Mouse (Mus musculus): Measurements from ENCODE around the gene Pnliprp1.

Pnliprp1 gene

GRCm38 (mm10) chr19:58728445-58729031, at the start of gene Pnliprp1:
TSS of gene Pnliprp1 (plus strand) at chr19:58728887.
- no peak for DNase-seq (ENCODE audit: low spot score)

- DNase-seq (ENCODE audit: low spot score): no peak
Measured at GRCm38 (mm10) chr19:58688933-58689332, 39.8 kb upstream of the Pnliprp1 start.

- no peak for DNase-seq (ENCODE audit: low spot score)
Measured at GRCm38 (mm10) chr19:58695314-58695713, 33.4 kb upstream of the Pnliprp1 start.

GRCm38 (mm10) chr19:58696235-58696634, 32.5 kb upstream of the Pnliprp1 start:
- no peak for DNase-seq (ENCODE audit: low spot score)

- DNase-seq (ENCODE audit: low spot score): no peak
Measured at GRCm38 (mm10) chr19:58704556-58704955, 24.1 kb upstream of the Pnliprp1 start.

GRCm38 (mm10) chr19:58708611-58709010, 20.1 kb upstream of the Pnliprp1 start:
- no peak for DNase-seq (ENCODE audit: low spot score)

GRCm38 (mm10) chr19:58717925-58718324, 10.8 kb upstream of the Pnliprp1 start:
- no peak for DNase-seq (ENCODE audit: low spot score)

- no peak for DNase-seq (ENCODE audit: low spot score)
Measured at GRCm38 (mm10) chr19:58720439-58720838, 8.2 kb upstream of the Pnliprp1 start.

GRCm38 (mm10) chr19:58726551-58726950, 2.1 kb upstream of the Pnliprp1 start:
- DNase-seq (ENCODE audit: low spot score): no peak

GRCm38 (mm10) chr19:58727756-58728155, 931 bp upstream of the Pnliprp1 start:
- DNase-seq (ENCODE audit: low spot score): no peak

GRCm38 (mm10) chr19:58733216-58733615, 4.5 kb downstream of the Pnliprp1 start:
- no peak for DNase-seq (ENCODE audit: low spot score)

GRCm38 (mm10) chr19:58738111-58738510, 9.4 kb downstream of the Pnliprp1 start:
- DNase-seq (ENCODE audit: low spot score): no peak

- DNase-seq (ENCODE audit: low spot score): no peak
Measured at GRCm38 (mm10) chr19:58741036-58741435, 12.3 kb downstream of the Pnliprp1 start.

- no peak for DNase-seq (ENCODE audit: low spot score)
Measured at GRCm38 (mm10) chr19:58742711-58743110, 14.0 kb downstream of the Pnliprp1 start.

GRCm38 (mm10) chr19:58743736-58744135, 15.0 kb downstream of the Pnliprp1 start:
- no peak for DNase-seq (ENCODE audit: low spot score)

GRCm38 (mm10) chr19:58747498-58748000, 18.9 kb downstream of the Pnliprp1 start:
- DNase-seq (ENCODE audit: low spot score): no peak

GRCm38 (mm10) chr19:58750822-58751221, 22.1 kb downstream of the Pnliprp1 start:
- no peak for DNase-seq (ENCODE audit: low spot score)

- DNase-seq (ENCODE audit: low spot score): no peak
Measured at GRCm38 (mm10) chr19:58751504-58751903, 22.8 kb downstream of the Pnliprp1 start.

GRCm38 (mm10) chr19:58758871-58759270, 30.2 kb downstream of the Pnliprp1 start:
- DNase-seq (ENCODE audit: low spot score): no peak

- DNase-seq (ENCODE audit: low spot score): peak; percentile 38
Measured at GRCm38 (mm10) chr19:58759423-58759822, 30.7 kb downstream of the Pnliprp1 start, which contains the start of gene Pnliprp2. TSS of gene Pnliprp2 (plus strand) at chr19:58759719.

GRCm38 (mm10) chr19:58762316-58762715, 33.6 kb downstream of the Pnliprp1 start:
- no peak for DNase-seq (ENCODE audit: low spot score)

GRCm38 (mm10) chr19:58762848-58763541, 34.3 kb downstream of the Pnliprp1 start:
- peak; percentile 71 for DNase-seq (ENCODE audit: low spot score)

- DNase-seq (ENCODE audit: low spot score): no peak
Measured at GRCm38 (mm10) chr19:58767329-58767728, 38.6 kb downstream of the Pnliprp1 start.
